Mouse (Mus musculus) erythroblast, embryonic 14.5 days (primary cell): ENCODE results near the gene BC049352. TPM values are rescaled to one million over a fixed set of nuclear protein-coding genes. Genes with fewer than 3 reads are reported as not detected.

Source experiments
- H3K27me3 ChIP-seq: 2 replicates; pipeline ENCODE4 v1.6.1; 2012; ENCODE audit warnings: inconsistent platforms; ENCODE audit not compliant: control insufficient read depth
- H3K36me3 ChIP-seq: 2 replicates; pipeline ENCODE4 v1.6.1; 2012; ENCODE audit warnings: mild to moderate bottlenecking, inconsistent platforms; ENCODE audit not compliant: control insufficient read depth
- H3K4me1 ChIP-seq: 2 replicates; pipeline ENCODE4 v1.6.1; 2012; ENCODE audit warnings: inconsistent platforms; ENCODE audit not compliant: control insufficient read depth
- H3K4me3 ChIP-seq: replicated peaks from 2 replicates; pipeline ENCODE3; 2012; ENCODE audit warnings: moderate library complexity, mild to moderate bottlenecking, inconsistent platforms
- H3K9me3 ChIP-seq: 2 replicates; pipeline ENCODE4 v1.6.1; 2012; ENCODE audit warnings: low read length, inconsistent platforms, mixed read lengths; ENCODE audit not compliant: control insufficient read depth
- GATA1 ChIP-seq: IDR thresholded peaks from 2 replicates; pipeline ENCODE4 v1.6.1; 2012; ENCODE audit warnings: low read length, inconsistent platforms, mixed read lengths
- TAL1 ChIP-seq: IDR thresholded peaks from 3 replicates; pipeline ENCODE4 v1.6.1; 2012; ENCODE audit warnings: low read length, inconsistent platforms, mixed read lengths
- polyA plus RNA-seq: library from polyadenylated mRNA; stranded (reverse); fragments of >175 nt; gene quantifications from 2 replicates; pipeline ENCODE4 v1.2.3, GENCODE M21; 2012

Gene BC049352
- polyA plus RNA-seq, 1 experiment, result not detected

GRCm38 (mm10) chr9:45272213-45272612 is 90.4 kb downstream of the BC049352 start:
- TF ChIP-seq GATA1 (no peak), TAL1 (no peak)
- no peaks in the 10 kb centered on the region for H3K9me3 ChIP-seq
- no peaks in the 10 kb centered on the region for H3K4me1 ChIP-seq
- H3K36me3 ChIP-seq, result no peaks in the 10 kb centered on the region
- H3K27me3 ChIP-seq, result peaks cover 32% of the 10 kb centered on the region
- no peak overlapping the region for H3K4me3 ChIP-seq

- Histone ChIP-seq H3K36me3 (no peaks in the 10 kb centered on the region), H3K9me3 (no peaks in the 10 kb centered on the region), H3K4me3 (no peak overlapping the region), H3K4me1 (no peaks in the 10 kb centered on the region), H3K27me3 (peaks cover 14% of the 10 kb centered on the region)
- TF ChIP-seq GATA1, result no peak
These were observed 92.4 kb downstream of the BC049352 start for GRCm38 (mm10) chr9:45274218-45274617.

- Histone ChIP-seq H3K27me3 (peaks cover 10% of the 10 kb centered on the region), H3K9me3 (no peaks in the 10 kb centered on the region), H3K36me3 (no peaks in the 10 kb centered on the region), H3K4me1 (no peaks in the 10 kb centered on the region), H3K4me3 (no peak overlapping the region)
- no peak for TF ChIP-seq TAL1
- no peak for TF ChIP-seq GATA1
These were observed 92.8 kb downstream of the BC049352 start for GRCm38 (mm10) chr9:45274635-45275034.

- Histone ChIP-seq H3K36me3 (no peaks in the 10 kb centered on the region), H3K27me3 (no peaks in the 10 kb centered on the region), H3K4me3 (no peak overlapping the region), H3K9me3 (peaks cover under 1% of the 10 kb centered on the region; the same call in 1 of the 2 replicates), H3K4me1 (no peaks in the 10 kb centered on the region)
- TF ChIP-seq GATA1 (no peak), TAL1 (no peak)
These were observed 98.3 kb downstream of the BC049352 start for GRCm38 (mm10) chr9:45280059-45280458.

- no peaks in the 10 kb centered on the region for H3K4me1 ChIP-seq
- H3K36me3 ChIP-seq, result no peaks in the 10 kb centered on the region
- no peak for TF ChIP-seq GATA1
- TF ChIP-seq TAL1, result no peak
- no peak overlapping the region for H3K4me3 ChIP-seq
- no peaks in the 10 kb centered on the region for H3K27me3 ChIP-seq
- peaks cover 2% of the 10 kb centered on the region; the same call in 1 of the 2 replicates for H3K9me3 ChIP-seq
These were observed 99.1 kb downstream of the BC049352 start for GRCm38 (mm10) chr9:45280891-45281290.

GRCm38 (mm10) chr9:45282466-45282865 is 100.7 kb downstream of the BC049352 start:
- Histone ChIP-seq H3K36me3 (no peaks in the 10 kb centered on the region), H3K27me3 (no peaks in the 10 kb centered on the region), H3K4me1 (no peaks in the 10 kb centered on the region), H3K9me3 (peaks cover 2% of the 10 kb centered on the region; the same call in 1 of the 2 replicates), H3K4me3 (no peak overlapping the region)
- no peak for TF ChIP-seq GATA1
- TF ChIP-seq TAL1, result no peak

DNA sequence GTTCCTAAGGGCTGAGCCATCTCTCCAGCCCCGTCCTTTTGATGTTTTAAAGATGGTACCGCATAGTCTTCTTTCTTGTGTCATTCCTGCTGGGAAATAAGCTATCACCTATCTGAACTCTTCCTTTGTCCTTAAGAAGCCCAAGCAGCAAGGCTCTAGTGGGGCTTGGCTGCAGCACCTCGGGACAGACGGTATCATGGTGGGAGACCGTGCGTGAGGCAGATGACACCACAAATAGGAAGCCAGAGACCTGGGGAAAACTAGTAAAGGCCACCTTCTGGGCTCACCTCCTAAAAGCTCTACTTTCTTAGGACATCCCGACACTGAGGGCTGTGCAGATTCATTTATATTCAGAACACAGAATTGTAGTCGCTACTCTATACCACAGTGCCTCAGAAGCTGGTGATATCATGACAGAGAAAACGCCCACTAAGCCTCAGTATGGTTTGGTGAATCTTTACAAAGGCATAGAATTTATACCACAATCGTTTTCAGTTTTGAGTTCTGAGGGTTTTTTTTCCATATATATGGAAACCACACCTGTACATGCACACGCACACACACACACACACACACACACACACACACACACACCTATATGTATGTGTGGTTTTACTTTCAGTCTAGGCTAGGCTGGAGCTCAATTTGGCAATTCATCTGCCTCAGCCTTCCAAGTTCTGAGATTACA is 109.8 kb downstream of the BC049352 start:
- H3K4me3 ChIP-seq, result no peak overlapping the region
- H3K9me3 ChIP-seq, result no peaks in the 10 kb centered on the region
- TF ChIP-seq GATA1 (no peak), TAL1 (no peak)
- no peaks in the 10 kb centered on the region for H3K27me3 ChIP-seq
- no peaks in the 10 kb centered on the region for H3K36me3 ChIP-seq
- no peaks in the 10 kb centered on the region for H3K4me1 ChIP-seq

GRCm38 (mm10) chr9:45294210-45295011 is 112.6 kb downstream of the BC049352 start:
- TF ChIP-seq TAL1 (no peak), GATA1 (no peak)
- H3K4me3 ChIP-seq, result no peak overlapping the region
- no peaks in the 10 kb centered on the region for H3K4me1 ChIP-seq

DNA sequence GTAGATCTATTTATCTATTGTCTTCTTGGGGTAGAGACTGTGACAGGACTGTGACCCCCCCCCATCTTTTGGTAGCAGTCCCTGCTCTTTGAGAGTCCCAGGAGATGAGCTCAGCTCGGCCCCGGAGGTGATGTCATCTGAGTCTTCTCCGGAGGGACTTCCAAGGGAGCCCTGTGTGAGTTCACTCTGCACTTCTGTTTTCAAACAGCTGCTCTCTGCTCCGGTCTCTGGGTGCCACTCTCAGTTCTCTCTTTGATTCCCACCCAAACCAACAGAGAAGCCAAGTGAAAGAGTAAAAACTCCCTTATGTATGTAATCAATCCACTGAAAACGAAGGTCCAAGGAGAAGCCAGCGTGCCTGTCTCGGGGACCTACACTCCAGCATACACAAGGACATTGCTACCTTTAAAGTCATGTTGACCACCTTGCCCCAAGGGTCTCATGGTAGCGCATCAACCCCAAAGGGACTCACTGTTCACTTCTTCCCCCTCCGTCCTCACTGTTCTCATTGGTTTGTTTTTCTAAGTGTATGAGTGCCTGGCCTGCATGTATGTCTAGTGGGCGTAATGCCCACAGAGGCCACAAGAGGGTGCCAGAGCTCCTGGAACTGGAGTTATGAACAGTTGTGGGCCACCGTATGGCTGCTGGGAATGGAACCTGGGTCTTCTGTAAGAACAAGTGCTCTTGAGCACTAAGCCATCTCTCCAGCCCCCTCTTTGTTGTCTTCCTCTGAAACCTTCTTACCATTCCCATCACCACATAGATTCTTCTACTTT is 117.6 kb downstream of the BC049352 start:
- TF ChIP-seq TAL1 (no peak), GATA1 (no peak)
- Histone ChIP-seq H3K36me3 (no peaks in the 10 kb centered on the region), H3K4me1 (peaks cover 6% of the 10 kb centered on the region), H3K9me3 (no peaks in the 10 kb centered on the region), H3K4me3 (no peak overlapping the region), H3K27me3 (no peaks in the 10 kb centered on the region)

More at GRCm38 (mm10) chr9:45294210-45295011, 112.6 kb downstream of the BC049352 start:
- Histone ChIP-seq H3K27me3 (no peaks in the 10 kb centered on the region), H3K9me3 (no peaks in the 10 kb centered on the region), H3K36me3 (no peaks in the 10 kb centered on the region)

Other genes starting within 250 kb of the BC049352 start
- 0.21 and 0.31 TPM in 2 replicates for gene Ube4a, start 216.4 kb upstream of the BC049352 start, polyA plus RNA-seq
- not detected in 2 replicates for gene Cd3g, start 201.6 kb upstream of the BC049352 start, polyA plus RNA-seq
- not detected in 2 replicates for gene Cd3d, start 200.2 kb upstream of the BC049352 start, polyA plus RNA-seq
- gene Cd3e, start 172.4 kb upstream of the BC049352 start, polyA plus RNA-seq, result 0.02 TPM in 1 of 2 replicates, not detected in the other
- gene Mpzl2, start 142.2 kb upstream of the BC049352 start, polyA plus RNA-seq, result not detected in 2 replicates
- not detected in 2 replicates for gene Mpzl3, start 126.8 kb upstream of the BC049352 start, polyA plus RNA-seq
- gene Jaml, start 102.8 kb upstream of the BC049352 start, polyA plus RNA-seq, result 0.03 TPM in 1 of 2 replicates, not detected in the other
- gene Scn2b, start 64.2 kb upstream of the BC049352 start, polyA plus RNA-seq, result not detected in 2 replicates
- not detected in 2 replicates for gene Scn4b, start 43.6 kb upstream of the BC049352 start, polyA plus RNA-seq
- gene Tmprss4, start 22.1 kb downstream of the BC049352 start, polyA plus RNA-seq, result not detected in 2 replicates
- gene Il10ra, start 87.1 kb downstream of the BC049352 start, polyA plus RNA-seq, result 0.01 TPM in 1 of 2 replicates, not detected in the other
- gene Tmprss13, start 137.1 kb downstream of the BC049352 start, polyA plus RNA-seq, result not detected in 2 replicates
- not detected in 2 replicates for gene Fxyd6, start 188.2 kb downstream of the BC049352 start, polyA plus RNA-seq
- not detected in 2 replicates for gene Fxyd2, start 217.7 kb downstream of the BC049352 start, polyA plus RNA-seq
- not detected in 2 replicates for gene Dscaml1, start 244.6 kb downstream of the BC049352 start, polyA plus RNA-seq